Mouse (Mus musculus) small intestine, adult 2 months (tissue): Measurements from ENCODE around the gene Ugt1a1.

Experiments
- CTCF ChIP-seq: fragments of 200-500 bp; IDR thresholded peaks from 2 replicates; pipeline ENCODE4 v1.5.1; 2012; ENCODE audit warnings: low read depth, mild to moderate bottlenecking, control low read depth, inconsistent platforms, low read length, moderate library complexity, mixed read lengths; ENCODE audit not compliant: insufficient replicate concordance, insufficient read length; ENCODE audit errors: extremely low read depth
- POLR2A ChIP-seq: fragments of 200-500 bp; IDR thresholded peaks from 2 replicates; pipeline ENCODE4 v1.6.1; 2012; ENCODE audit warnings: low read depth, mild to moderate bottlenecking, control low read depth, inconsistent platforms, low read length, moderate library complexity

- TF ChIP-seq POLR2A (no peak), CTCF (no peak)
These were observed 48.4 kb downstream of the Ugt1a1 start for GRCm38 (mm10) chr1:88260114-88260513.
